Mouse (Mus musculus): Measurements from ENCODE around the gene Nkx2-1. TPM values are rescaled to one million over a fixed set of nuclear protein-coding genes. Genes with fewer than 3 reads are reported as not detected.

Nkx2-1 gene
- total RNA-seq (2014; rRNA removed; ENCODE audit: low replicate concordance) (not detected in 2 replicates), polyA plus RNA-seq (2015; fragmentation: Nextera tagmentation; extraction: Ambion mirVana) (0.05 TPM in 2 replicates)

GRCm38 (mm10) chr12:56536884-56537265 is at the start of gene Nkx2-1:
Gene Nkx2-1, minus strand, starts transcription at chr12:56536908.
- Histone ChIP-seq H3K4me2 (ENCODE audit: low read depth, low read length) (peak within 1 kb of the TSS; percentile 22; the same call in 1 of the 2 replicates), H3K27ac (ENCODE audit: low read depth) (no peak within 1 kb of the TSS), H3K4me3 (ENCODE audit: low read depth, low read length) (peak within 1 kb of the TSS; percentile 16), H3K9ac (replicated peaks; ENCODE audit: low read depth, low read length) (no peak within 1 kb of the TSS), H3K27me3 (ENCODE audit: control insufficient read depth, insufficient read depth, low read length) (peaks cover 96% of the 10 kb centered on the region), H3K36me3 (replicated peaks; ENCODE audit: control insufficient read depth, insufficient read depth, low read length) (no peaks in the 10 kb centered on the region), H3K9me3 (replicated peaks; ENCODE audit: control insufficient read depth, low read length) (no peaks in the 10 kb centered on the region), H3K4me1 (ENCODE audit: control insufficient read depth, insufficient read depth) (no peaks in the 10 kb centered on the region)
- DNase-seq (ENCODE audit: low spot score) (no peak), ATAC-seq (ENCODE audit: insufficient read depth, low read depth) (no peak)
- 2% methylated on average over 11 of the region's 11 CpGs for WGBS
- TF ChIP-seq EP300 (IDR thresholded peaks at IDR 0.05; ENCODE audit: low read depth) (no peak), CTCF (IDR thresholded peaks at IDR 0.05; ENCODE audit: low read depth) (no peak)

- Histone ChIP-seq H3K27me3 (ENCODE audit: control insufficient read depth, insufficient read depth, low read length) (peaks cover 73% of the 10 kb centered on the region), H3K9me3 (replicated peaks; ENCODE audit: control insufficient read depth, low read length) (no peaks in the 10 kb centered on the region), H3K4me3 (ENCODE audit: low read depth, low read length) (no peak overlapping the region), H3K36me3 (replicated peaks; ENCODE audit: control insufficient read depth, insufficient read depth, low read length) (no peaks in the 10 kb centered on the region), H3K9ac (replicated peaks; ENCODE audit: low read depth, low read length) (no peak overlapping the region), H3K4me2 (ENCODE audit: low read depth, low read length) (0 out of 2 replicates have a peak overlapping the region, but pooled peaks have one; percentile 34), H3K4me1 (ENCODE audit: control insufficient read depth, insufficient read depth) (no peaks in the 10 kb centered on the region), H3K27ac (ENCODE audit: low read depth) (no peak overlapping the region)
- 2% methylated on average over 14 of the region's 14 CpGs for WGBS
- DNase-seq (ENCODE audit: low spot score): peak; percentile 56
- peak; percentile 75 for TF ChIP-seq CTCF (IDR thresholded peaks at IDR 0.05; ENCODE audit: low read depth)
- TF ChIP-seq EP300 (IDR thresholded peaks at IDR 0.05; ENCODE audit: low read depth): no peak
- peak; percentile 49; the same call in 1 of the 2 replicates for ATAC-seq (ENCODE audit: insufficient read depth, low read depth)
These were observed 4.4 kb upstream of the Nkx2-1 start for GRCm38 (mm10) chr12:56541068-56541467.

GRCm38 (mm10) chr12:56540591-56540990 is 3.9 kb upstream of the Nkx2-1 start:
- no peak for TF ChIP-seq CTCF (IDR thresholded peaks at IDR 0.05; ENCODE audit: low read depth)
- TF ChIP-seq EP300 (IDR thresholded peaks at IDR 0.05; ENCODE audit: low read depth): no peak
- no peak for ATAC-seq (ENCODE audit: insufficient read depth, low read depth)
- Histone ChIP-seq H3K9me3 (replicated peaks; ENCODE audit: control insufficient read depth, low read length) (no peaks in the 10 kb centered on the region), H3K4me3 (ENCODE audit: low read depth, low read length) (no peak overlapping the region), H3K4me2 (ENCODE audit: low read depth, low read length) (0 out of 2 replicates have a peak overlapping the region, but pooled peaks have one; percentile 34), H3K9ac (replicated peaks; ENCODE audit: low read depth, low read length) (no peak overlapping the region), H3K4me1 (ENCODE audit: control insufficient read depth, insufficient read depth) (no peaks in the 10 kb centered on the region), H3K27ac (ENCODE audit: low read depth) (no peak overlapping the region), H3K27me3 (ENCODE audit: control insufficient read depth, insufficient read depth, low read length) (peaks cover 77% of the 10 kb centered on the region), H3K36me3 (replicated peaks; ENCODE audit: control insufficient read depth, insufficient read depth, low read length) (no peaks in the 10 kb centered on the region)
- 2% methylated on average over 10 of the region's 10 CpGs for WGBS
- DNase-seq (ENCODE audit: low spot score): no peak

GRCm38 (mm10) chr12:56538601-56539000 is 1.9 kb upstream of the Nkx2-1 start:
- H3K4me2 ChIP-seq (ENCODE audit: low read depth, low read length): no peak overlapping the region
- no peak overlapping the region for H3K9ac ChIP-seq (replicated peaks; ENCODE audit: low read depth, low read length)
- no peak overlapping the region for H3K4me3 ChIP-seq (ENCODE audit: low read depth, low read length)
- 10% methylated on average over 3 of the region's 3 CpGs for WGBS
- peaks cover 89% of the 10 kb centered on the region for H3K27me3 ChIP-seq (ENCODE audit: control insufficient read depth, insufficient read depth, low read length)
- no peak overlapping the region for H3K27ac ChIP-seq (ENCODE audit: low read depth)
- no peak for ATAC-seq (ENCODE audit: insufficient read depth, low read depth)
- H3K36me3 ChIP-seq (replicated peaks; ENCODE audit: control insufficient read depth, insufficient read depth, low read length): no peaks in the 10 kb centered on the region
- TF ChIP-seq EP300 (IDR thresholded peaks at IDR 0.05; ENCODE audit: low read depth) (no peak), CTCF (IDR thresholded peaks at IDR 0.05; ENCODE audit: low read depth) (no peak)
- H3K4me1 ChIP-seq (ENCODE audit: control insufficient read depth, insufficient read depth): no peaks in the 10 kb centered on the region
- H3K9me3 ChIP-seq (replicated peaks; ENCODE audit: control insufficient read depth, low read length): no peaks in the 10 kb centered on the region
- DNase-seq (ENCODE audit: low spot score): no peak

GRCm38 (mm10) chr12:56537931-56538330 is 1.2 kb upstream of the Nkx2-1 start:
- H3K9me3 ChIP-seq (replicated peaks; ENCODE audit: control insufficient read depth, low read length): no peaks in the 10 kb centered on the region
- H3K4me3 ChIP-seq (ENCODE audit: low read depth, low read length): no peak overlapping the region
- H3K9ac ChIP-seq (replicated peaks; ENCODE audit: low read depth, low read length): no peak overlapping the region
- ATAC-seq (ENCODE audit: insufficient read depth, low read depth): no peak
- H3K27me3 ChIP-seq (ENCODE audit: control insufficient read depth, insufficient read depth, low read length): peaks cover 95% of the 10 kb centered on the region
- H3K4me1 ChIP-seq (ENCODE audit: control insufficient read depth, insufficient read depth): no peaks in the 10 kb centered on the region
- H3K27ac ChIP-seq (ENCODE audit: low read depth): no peak overlapping the region
- no peak for DNase-seq (ENCODE audit: low spot score)
- H3K36me3 ChIP-seq (replicated peaks; ENCODE audit: control insufficient read depth, insufficient read depth, low read length): no peaks in the 10 kb centered on the region
- no peak overlapping the region for H3K4me2 ChIP-seq (ENCODE audit: low read depth, low read length)
- 3% methylated on average over 6 of the region's 6 CpGs for WGBS
- TF ChIP-seq CTCF (IDR thresholded peaks at IDR 0.05; ENCODE audit: low read depth) (no peak), EP300 (IDR thresholded peaks at IDR 0.05; ENCODE audit: low read depth) (no peak)

- WGBS: 3% methylated on average over 19 of the region's 19 CpGs
- ATAC-seq (ENCODE audit: insufficient read depth, low read depth): no peak
- Histone ChIP-seq H3K27me3 (ENCODE audit: control insufficient read depth, insufficient read depth, low read length) (peaks cover 96% of the 10 kb centered on the region), H3K9me3 (replicated peaks; ENCODE audit: control insufficient read depth, low read length) (no peaks in the 10 kb centered on the region), H3K9ac (replicated peaks; ENCODE audit: low read depth, low read length) (no peak overlapping the region), H3K4me2 (ENCODE audit: low read depth, low read length) (no peak overlapping the region), H3K36me3 (replicated peaks; ENCODE audit: control insufficient read depth, insufficient read depth, low read length) (no peaks in the 10 kb centered on the region), H3K4me1 (ENCODE audit: control insufficient read depth, insufficient read depth) (no peaks in the 10 kb centered on the region), H3K27ac (ENCODE audit: low read depth) (no peak overlapping the region), H3K4me3 (ENCODE audit: low read depth, low read length) (no peak overlapping the region)
- DNase-seq (ENCODE audit: low spot score): no peak
- TF ChIP-seq CTCF (IDR thresholded peaks at IDR 0.05; ENCODE audit: low read depth) (no peak), EP300 (IDR thresholded peaks at IDR 0.05; ENCODE audit: low read depth) (no peak)
These were observed 634 bp upstream of the Nkx2-1 start for GRCm38 (mm10) chr12:56537342-56537741.

Data from heart, postnatal 0 days (tissue).